Mouse (Mus musculus) kidney, adult 2 months (tissue): ENCODE measurements around the gene Kif26a. TPM values are rescaled to one million over a fixed set of nuclear protein-coding genes. Genes with fewer than 3 reads are reported as not detected.

ENCODE experiments used
- DNase-seq: peaks from one replicate; pipeline ENCODE4 v3.0.0; 2021
- H3K27ac ChIP-seq: fragments of 200-500 bp; 2 replicates; pipeline ENCODE4 v1.5.1; 2012; ENCODE audit warnings: low read depth, low read length, control low read depth, inconsistent platforms; ENCODE audit not compliant: insufficient read depth
- H3K27me3 ChIP-seq: fragments of 200-500 bp; replicated peaks from 2 replicates; pipeline ENCODE4 v1.6.1; 2012; ENCODE audit warnings: mild to moderate bottlenecking, moderate library complexity, low read length, inconsistent platforms; ENCODE audit not compliant: control insufficient read depth, insufficient read depth
- H3K36me3 ChIP-seq: fragments of 200-500 bp; 2 replicates; pipeline ENCODE4 v1.6.1; 2012; ENCODE audit warnings: mild to moderate bottlenecking, moderate library complexity, low read length, inconsistent platforms; ENCODE audit not compliant: control insufficient read depth, insufficient read depth
- H3K4me1 ChIP-seq: fragments of 200-500 bp; 2 replicates; pipeline ENCODE4 v1.6.1; 2011; ENCODE audit warnings: low read length; ENCODE audit not compliant: control insufficient read depth, insufficient read depth
- H3K4me3 ChIP-seq: fragments of 200-500 bp; 2 replicates; pipeline ENCODE4 v1.5.1; 2011; ENCODE audit warnings: mild to moderate bottlenecking, low read depth, low read length, control low read depth; ENCODE audit not compliant: insufficient read depth
- CTCF ChIP-seq: fragments of 200-500 bp; conservative IDR thresholded peaks from 2 replicates; pipeline ENCODE4 v1.5.1; 2011; ENCODE audit warnings: low read depth, mild to moderate bottlenecking, control low read depth, low read length, moderate library complexity, mixed read lengths; ENCODE audit not compliant: insufficient read depth, insufficient read length
- POLR2A ChIP-seq: fragments of 200-500 bp; IDR thresholded peaks from one replicate; pipeline ENCODE4 v1.6.1; 2011; ENCODE audit warnings: low read depth, low read length, control low read depth
- WGBS: fragments of 180-500 bp; shearing (Covaris S2); methylation state at CpG from one replicate; pipeline ENCODE4 v1.1.7; 2018; 5-methylcytosine and 5-hydroxymethylcytosine counted together
- polyA plus RNA-seq: library from polyadenylated mRNA; depleted of rRNA; stranded (reverse); fragments of >200 nt; gene quantifications from 2 replicates; pipeline ENCODE4 v1.2.3, GENCODE M21; 2012; rRNA removed

Kif26a gene
- polyA plus RNA-seq, 1 experiment, result 3.8 TPM

- WGBS, result 71% methylated on average over 2 of the region's 2 CpGs
- H3K27me3 ChIP-seq, result no peaks in the 10 kb centered on the region
- no peak for DNase-seq
- no peaks in the 10 kb centered on the region for H3K36me3 ChIP-seq
- no peak for TF ChIP-seq CTCF
- no peak for TF ChIP-seq POLR2A
- no peak overlapping the region for H3K4me3 ChIP-seq
- H3K27ac ChIP-seq, result no peak overlapping the region
- H3K4me1 ChIP-seq, result no peaks in the 10 kb centered on the region
Observed at GRCm38 (mm10) chr12:112230196-112230595, 84.2 kb downstream of the Kif26a start.

Other genes starting within 250 kb of the Kif26a start
- 11.2 and 11.7 TPM in 2 replicates for gene Ppp1r13b, start 238.1 kb upstream of the Kif26a start, polyA plus RNA-seq
- 91.8 and 126 TPM in 2 replicates for gene Atp5mpl, start 179.2 kb upstream of the Kif26a start, polyA plus RNA-seq
- gene Tdrd9, start 174.6 kb upstream of the Kif26a start, polyA plus RNA-seq, result 0.07 TPM in 1 of 2 replicates, not detected in the other
- not detected in 2 replicates for gene Rd3l, start 164.9 kb upstream of the Kif26a start, polyA plus RNA-seq
- gene Aspg, start 39.5 kb upstream of the Kif26a start, polyA plus RNA-seq, result 39.2 and 52.5 TPM in 2 replicates